In genomic region chr19:7135525-7135924, GRCm38 (mm10) we compare ENCODE assay signal across 8 mouse cellular contexts. TPM values are rescaled to one million over a fixed set of nuclear protein-coding genes. Genes with fewer than 3 reads are reported as not detected.
DNase-seq lines count a peak whose midpoint lies in the region; ATAC-seq and TF ChIP-seq lines count a peak whose summit lies in the region.

No protein-coding gene starts in this region.

- no peak overlapping the region for H3K4me2 ChIP-seq in forebrain, embryonic 16.5 days (ENCODE audit: low read length)
- H3K4me2 ChIP-seq in midbrain, embryonic 14.5 days (ENCODE audit: low read length) = no peak overlapping the region

- peak; percentile 15; the same call in 1 of the 2 replicates for ATAC-seq in forebrain, embryonic 16.5 days
- peak; percentile 57 for ATAC-seq in midbrain, embryonic 14.5 days (ENCODE audit: low FRiP score, low TSS enrichment)
- ATAC-seq in megakaryocyte progenitor cell, adult 5-6 weeks (replicated peaks; ENCODE audit: poor library complexity) = no peak

- 0 out of 2 replicates have a peak overlapping the region, but pooled peaks have one; percentile 2 for H3K9ac ChIP-seq in forebrain, embryonic 16.5 days (replicated peaks; ENCODE audit: low read depth, low read length)
- no peak overlapping the region for H3K9ac ChIP-seq in midbrain, embryonic 14.5 days (replicated peaks; ENCODE audit: low read length)

- TF ChIP-seq POLR2A in cerebellum, adult 2 months (IDR thresholded peaks at IDR 0.05; ENCODE audit: borderline replicate concordance, insufficient read depth, low read length) = no peak

- no peaks in the 10 kb centered on the region for H3K36me3 ChIP-seq in E14TG2a.4 (ENCODE audit: insufficient read depth, low read length)
- H3K36me3 ChIP-seq in forebrain, embryonic 16.5 days (ENCODE audit: control insufficient read depth, insufficient read depth) = no peaks in the 10 kb centered on the region
- no peaks in the 10 kb centered on the region for H3K36me3 ChIP-seq in midbrain, embryonic 14.5 days (ENCODE audit: control insufficient read depth, insufficient read depth, low read length)

- WGBS in cerebellum, adult 2 months = 12% methylated on average over 9 of the region's 9 CpGs
- WGBS in forebrain, embryonic 16.5 days = 13% methylated on average over 9 of the region's 9 CpGs
- 3% methylated on average over 9 of the region's 9 CpGs for WGBS in midbrain, embryonic 14.5 days

- TF ChIP-seq CTCF in E14TG2a.4 (conservative IDR thresholded peaks at IDR 0.05; ENCODE audit: low read length) = no peak
- no peak for TF ChIP-seq CTCF in cerebellum, adult 2 months (IDR thresholded peaks at IDR 0.05; ENCODE audit: borderline replicate concordance, insufficient read depth, low read depth, low read length)

- H3K4me1 ChIP-seq in E14TG2a.4 (replicated peaks; ENCODE audit: low read depth, low read length) = peaks cover 44% of the 10 kb centered on the region
- H3K4me1 ChIP-seq in cerebellum, adult 2 months (ENCODE audit: control insufficient read depth, insufficient read depth, low read length) = peaks cover 55% of the 10 kb centered on the region
- peaks cover 79% of the 10 kb centered on the region for H3K4me1 ChIP-seq in forebrain, embryonic 16.5 days (replicated peaks; ENCODE audit: control insufficient read depth, insufficient read depth, low read length)
- peaks cover 75% of the 10 kb centered on the region for H3K4me1 ChIP-seq in midbrain, embryonic 14.5 days (ENCODE audit: control insufficient read depth, insufficient read depth, low read length)

- peaks cover 72% of the 10 kb centered on the region for H3K27me3 ChIP-seq in E14TG2a.4 (ENCODE audit: insufficient read depth, low read length)
- no peaks in the 10 kb centered on the region for H3K27me3 ChIP-seq in cerebellum, adult 2 months (ENCODE audit: control insufficient read depth, insufficient read depth, low read length)
- H3K27me3 ChIP-seq in forebrain, embryonic 16.5 days (replicated peaks; ENCODE audit: control insufficient read depth, insufficient read depth, low read length) = no peaks in the 10 kb centered on the region
- H3K27me3 ChIP-seq in midbrain, embryonic 14.5 days (ENCODE audit: control insufficient read depth, insufficient read depth, low read length) = no peaks in the 10 kb centered on the region

- peak; percentile 60 to 61 for DNase-seq in cerebellum, adult 2 months
- peak; percentile 88 for DNase-seq in kidney, adult 9 months
- peak; percentile 65 for DNase-seq in midbrain, embryonic 14.5 days
- no peak for DNase-seq in spleen, adult 12 weeks (ENCODE audit: low spot score)
- no peak for DNase-seq in adipocyte (ENCODE audit: low spot score)

- peak overlapping the region; percentile 21; the same call in 1 of the 2 replicates for H3K27ac ChIP-seq in cerebellum, adult 2 months (ENCODE audit: insufficient read depth, low read length)
- H3K27ac ChIP-seq in forebrain, embryonic 16.5 days (ENCODE audit: low read length) = peak overlapping the region; percentile 65
- peak overlapping the region; percentile 67; the same call in 1 of the 2 replicates for H3K27ac ChIP-seq in midbrain, embryonic 14.5 days (replicated peaks; ENCODE audit: low read depth, low read length)

- 0 out of 2 replicates have a peak overlapping the region, but pooled peaks have one; percentile 26 for H3K4me3 ChIP-seq in E14TG2a.4 (replicated peaks; ENCODE audit: low read length)
- H3K4me3 ChIP-seq in cerebellum, adult 2 months (replicated peaks; ENCODE audit: insufficient read depth, low read depth, low read length) = no peak overlapping the region
- no peak overlapping the region for H3K4me3 ChIP-seq in forebrain, embryonic 16.5 days (replicated peaks; ENCODE audit: low read length)
- no peak overlapping the region for H3K4me3 ChIP-seq in midbrain, embryonic 14.5 days (replicated peaks; ENCODE audit: low read depth, low read length)

- H3K9me3 ChIP-seq in E14TG2a.4 (ENCODE audit: low read length) = no peaks in the 10 kb centered on the region
- H3K9me3 ChIP-seq in forebrain, embryonic 16.5 days (ENCODE audit: control insufficient read depth, low read length) = no peaks in the 10 kb centered on the region
- no peaks in the 10 kb centered on the region for H3K9me3 ChIP-seq in midbrain, embryonic 14.5 days (ENCODE audit: control insufficient read depth, low read length)

RNA-seq across cellular contexts. Expression of gene Flrt1, which starts 30.0 kb away (rescaled TPM):
- polyA plus RNA-seq in cerebellum, adult 2 months (2012; rRNA removed) = 5.4 and 6.2 TPM in 2 replicates
- polyA plus RNA-seq in forebrain, embryonic 16.5 days (2015; fragmentation: Nextera tagmentation; extraction: Ambion mirVana) = 13.8 and 16.1 TPM in 2 replicates
- 7.0 and 10.2 TPM in 2 replicates for polyA plus RNA-seq in midbrain, embryonic 14.5 days (2014; fragmentation: Nextera tagmentation; extraction: Ambion mirVana)
- total RNA-seq in megakaryocyte progenitor cell, adult 5-6 weeks (2015) = not detected in 2 replicates
- not detected in 2 replicates for total RNA-seq in megakaryocyte progenitor cell, adult 5-6 weeks (2017)

Comparison
In these comparisons a context has a peak if more than half of its experiments do, and no peak if none do; other contexts are left out.
1. DNase-seq: peak in cerebellum, adult 2 months (2 of 2), kidney, adult 9 months (single experiment) and midbrain, embryonic 14.5 days (single experiment); none in spleen, adult 12 weeks (single experiment) and adipocyte (single experiment).
2. Peak in every context shown above with its lines, with median percentiles within 50 percentile points of each other: H3K27ac ChIP-seq.